Mouse (Mus musculus): Measurements from ENCODE around the gene Nop14. TPM values are rescaled to one million over a fixed set of nuclear protein-coding genes. Genes with fewer than 3 reads are reported as not detected.
"Not testable (repeated sequence)": the region's sequence is repeated elsewhere in the genome, so short reads cannot be mapped to it uniquely, and the experiment has no call there.

The Nop14 gene
- polyA plus RNA-seq, 1 experiment from 2014 or later = 24.8 TPM

GRCm38 (mm10) chr5:34634746-34635400, 25.1 kb downstream of the Nop14 start:
- WGBS = 90% methylated on average over 13 of the region's 13 CpGs
- H3K27me3 ChIP-seq (ENCODE audit: insufficient read depth, low read length) = no peaks in the 10 kb centered on the region
- peaks cover 59% of the 10 kb centered on the region for H3K36me3 ChIP-seq (ENCODE audit: insufficient read depth, low read length)
- H3K27ac ChIP-seq (ENCODE audit: low read length) = no peak overlapping the region
- H3K4me1 ChIP-seq (ENCODE audit: insufficient read depth, low read length) = peaks cover 11% of the 10 kb centered on the region
- H3K4me3 ChIP-seq (ENCODE audit: low read length) = no peak overlapping the region
- H3K9me3 ChIP-seq (ENCODE audit: low read length) = no peaks in the 10 kb centered on the region
- no peak overlapping the region for H3K4me2 ChIP-seq (replicated peaks; ENCODE audit: low read depth, low read length)
- no peak for ATAC-seq (ENCODE audit: low FRiP score, low TSS enrichment)
- no peak overlapping the region for H3K9ac ChIP-seq (replicated peaks; ENCODE audit: low read length)

- Histone ChIP-seq H3K4me1 (ENCODE audit: insufficient read depth, low read length) (peaks cover 11% of the 10 kb centered on the region), H3K36me3 (ENCODE audit: insufficient read depth, low read length) (peaks cover 58% of the 10 kb centered on the region), H3K9me3 (ENCODE audit: low read length) (no peaks in the 10 kb centered on the region), H3K4me3 (ENCODE audit: low read length) (no peak overlapping the region), H3K27me3 (ENCODE audit: insufficient read depth, low read length) (no peaks in the 10 kb centered on the region), H3K9ac (replicated peaks; ENCODE audit: low read length) (no peak overlapping the region), H3K4me2 (replicated peaks; ENCODE audit: low read depth, low read length) (no peak overlapping the region), H3K27ac (ENCODE audit: low read length) (no peak overlapping the region)
- WGBS = 62% methylated on average over 4 of the region's 4 CpGs
- ATAC-seq (ENCODE audit: low FRiP score, low TSS enrichment) = no peak
These were observed 26.3 kb downstream of the Nop14 start for GRCm38 (mm10) chr5:34633641-34634040.

- Histone ChIP-seq H3K9me3 (ENCODE audit: low read length) (no peaks in the 10 kb centered on the region), H3K4me2 (replicated peaks; ENCODE audit: low read depth, low read length) (no peak overlapping the region), H3K27ac (ENCODE audit: low read length) (no peak overlapping the region), H3K4me1 (ENCODE audit: insufficient read depth, low read length) (peaks cover 11% of the 10 kb centered on the region), H3K36me3 (ENCODE audit: insufficient read depth, low read length) (peaks cover 58% of the 10 kb centered on the region), H3K9ac (replicated peaks; ENCODE audit: low read length) (no peak overlapping the region), H3K27me3 (ENCODE audit: insufficient read depth, low read length) (no peaks in the 10 kb centered on the region), H3K4me3 (ENCODE audit: low read length) (no peak overlapping the region)
- no peak for ATAC-seq (ENCODE audit: low FRiP score, low TSS enrichment)
- WGBS = 96% methylated on average over 2 of the region's 2 CpGs
These were observed 27.0 kb downstream of the Nop14 start for GRCm38 (mm10) chr5:34632996-34633395.

- Histone ChIP-seq H3K36me3 (ENCODE audit: insufficient read depth, low read length) (peaks cover 52% of the 10 kb centered on the region), H3K4me3 (ENCODE audit: low read length) (no peak overlapping the region), H3K27me3 (ENCODE audit: insufficient read depth, low read length) (no peaks in the 10 kb centered on the region), H3K9ac (replicated peaks; ENCODE audit: low read length) (no peak overlapping the region), H3K27ac (ENCODE audit: low read length) (no peak overlapping the region), H3K4me1 (ENCODE audit: insufficient read depth, low read length) (no peaks in the 10 kb centered on the region), H3K4me2 (replicated peaks; ENCODE audit: low read depth, low read length) (no peak overlapping the region), H3K9me3 (ENCODE audit: low read length) (no peaks in the 10 kb centered on the region)
- WGBS = 89% methylated on average over 4 of the region's 4 CpGs
- no peak for ATAC-seq (ENCODE audit: low FRiP score, low TSS enrichment)
These were observed 50.0 kb downstream of the Nop14 start for GRCm38 (mm10) chr5:34609966-34610365.

- Histone ChIP-seq H3K9ac (replicated peaks; ENCODE audit: low read length) (no peak overlapping the region), H3K9me3 (ENCODE audit: low read length) (no peaks in the 10 kb centered on the region), H3K27me3 (ENCODE audit: insufficient read depth, low read length) (no peaks in the 10 kb centered on the region), H3K4me1 (ENCODE audit: insufficient read depth, low read length) (no peaks in the 10 kb centered on the region), H3K36me3 (ENCODE audit: insufficient read depth, low read length) (peaks cover 43% of the 10 kb centered on the region), H3K4me3 (ENCODE audit: low read length) (no peak overlapping the region), H3K4me2 (replicated peaks; ENCODE audit: low read depth, low read length) (no peak overlapping the region), H3K27ac (ENCODE audit: low read length) (no peak overlapping the region)
- ATAC-seq (ENCODE audit: low FRiP score, low TSS enrichment) = no peak
- WGBS = 83% methylated on average over 3 of the region's 3 CpGs
These were observed 51.7 kb downstream of the Nop14 start for GRCm38 (mm10) chr5:34608226-34608625.

GRCm38 (mm10) chr5:34607100-34607880, 52.7 kb downstream of the Nop14 start:
- H3K4me2 ChIP-seq (replicated peaks; ENCODE audit: low read depth, low read length) = no peak overlapping the region
- no peaks in the 10 kb centered on the region for H3K27me3 ChIP-seq (ENCODE audit: insufficient read depth, low read length)
- no peak overlapping the region for H3K9ac ChIP-seq (replicated peaks; ENCODE audit: low read length)
- H3K9me3 ChIP-seq (ENCODE audit: low read length) = no peaks in the 10 kb centered on the region
- no peak overlapping the region for H3K4me3 ChIP-seq (ENCODE audit: low read length)
- no peak for ATAC-seq (ENCODE audit: low FRiP score, low TSS enrichment)
- H3K4me1 ChIP-seq (ENCODE audit: insufficient read depth, low read length) = no peaks in the 10 kb centered on the region
- WGBS = 93% methylated on average over 8 of the region's 8 CpGs
- H3K27ac ChIP-seq (ENCODE audit: low read length) = no peak overlapping the region
- peaks cover 42% of the 10 kb centered on the region for H3K36me3 ChIP-seq (ENCODE audit: insufficient read depth, low read length)

GRCm38 (mm10) chr5:34604576-34604975, 55.4 kb downstream of the Nop14 start:
- Histone ChIP-seq H3K9me3 (ENCODE audit: low read length) (no peaks in the 10 kb centered on the region), H3K36me3 (ENCODE audit: insufficient read depth, low read length) (peaks cover 35% of the 10 kb centered on the region), H3K4me3 (ENCODE audit: low read length) (no peak overlapping the region), H3K4me1 (ENCODE audit: insufficient read depth, low read length) (no peaks in the 10 kb centered on the region), H3K4me2 (replicated peaks; ENCODE audit: low read depth, low read length) (no peak overlapping the region), H3K27ac (ENCODE audit: low read length) (no peak overlapping the region), H3K9ac (replicated peaks; ENCODE audit: low read length) (no peak overlapping the region), H3K27me3 (ENCODE audit: insufficient read depth, low read length) (no peaks in the 10 kb centered on the region)
- 97% methylated on average over 5 of the region's 5 CpGs for WGBS
- ATAC-seq (ENCODE audit: low FRiP score, low TSS enrichment) = no peak

- H3K9me3 ChIP-seq (ENCODE audit: low read length) = no peaks in the 10 kb centered on the region
- H3K9ac ChIP-seq (replicated peaks; ENCODE audit: low read length) = no peak overlapping the region
- H3K4me1 ChIP-seq (ENCODE audit: insufficient read depth, low read length) = 0 out of 2 replicates have a peak, but pooled peaks cover 6% of the 10 kb centered on the region
- no peak overlapping the region for H3K27ac ChIP-seq (ENCODE audit: low read length)
- WGBS = 96% methylated on average over 9 of the region's 9 CpGs
- H3K27me3 ChIP-seq (ENCODE audit: insufficient read depth, low read length) = no peaks in the 10 kb centered on the region
- H3K4me3 ChIP-seq (ENCODE audit: low read length) = no peak overlapping the region
- no peak overlapping the region for H3K4me2 ChIP-seq (replicated peaks; ENCODE audit: low read depth, low read length)
- no peak for ATAC-seq (ENCODE audit: low FRiP score, low TSS enrichment)
- peaks cover 9% of the 10 kb centered on the region for H3K36me3 ChIP-seq (ENCODE audit: insufficient read depth, low read length)
These were observed 66.7 kb downstream of the Nop14 start for GRCm38 (mm10) chr5:34593202-34593727.

- Histone ChIP-seq H3K4me2 (replicated peaks; ENCODE audit: low read depth, low read length) (no peak overlapping the region), H3K27ac (ENCODE audit: low read length) (no peak overlapping the region), H3K4me3 (ENCODE audit: low read length) (no peak overlapping the region), H3K9ac (replicated peaks; ENCODE audit: low read length) (no peak overlapping the region), H3K36me3 (ENCODE audit: insufficient read depth, low read length) (peaks cover 6% of the 10 kb centered on the region), H3K9me3 (ENCODE audit: low read length) (no peaks in the 10 kb centered on the region), H3K4me1 (ENCODE audit: insufficient read depth, low read length) (0 out of 2 replicates have a peak, but pooled peaks cover 6% of the 10 kb centered on the region), H3K27me3 (ENCODE audit: insufficient read depth, low read length) (no peaks in the 10 kb centered on the region)
- 94% methylated on average over 6 of the region's 6 CpGs for WGBS
- no peak for ATAC-seq (ENCODE audit: low FRiP score, low TSS enrichment)
These were observed 67.3 kb downstream of the Nop14 start for GRCm38 (mm10) chr5:34592666-34593065.

- H3K4me2 ChIP-seq (replicated peaks; ENCODE audit: low read depth, low read length); H3K36me3 ChIP-seq (ENCODE audit: insufficient read depth, low read length); ATAC-seq (ENCODE audit: low FRiP score, low TSS enrichment); H3K4me3 ChIP-seq (ENCODE audit: low read length); H3K9me3 ChIP-seq (ENCODE audit: low read length); H3K27ac ChIP-seq (ENCODE audit: low read length); H3K4me1 ChIP-seq (ENCODE audit: insufficient read depth, low read length); H3K9ac ChIP-seq (replicated peaks; ENCODE audit: low read length); H3K27me3 ChIP-seq (ENCODE audit: insufficient read depth, low read length): not testable (repeated sequence)
- WGBS = 86% methylated on average over 5 of the region's 5 CpGs
These were observed 67.7 kb downstream of the Nop14 start for GRCm38 (mm10) chr5:34592224-34592623.
